Mouse (Mus musculus) spleen, postnatal 14 days (tissue): Measurements from ENCODE around the gene Olfr1284.
"Not testable (repeated sequence)": the region's sequence is repeated elsewhere in the genome, so short reads cannot be mapped to it uniquely, and the experiment has no call there.

ENCODE experiments used
- DNase-seq, 2 experiments: peaks; one replicate each; pipeline ENCODE4 v3.0.0; 2021 to 2022; ENCODE audit warnings: low spot score in 2 of 2

Olfr1284 gene

DNA sequence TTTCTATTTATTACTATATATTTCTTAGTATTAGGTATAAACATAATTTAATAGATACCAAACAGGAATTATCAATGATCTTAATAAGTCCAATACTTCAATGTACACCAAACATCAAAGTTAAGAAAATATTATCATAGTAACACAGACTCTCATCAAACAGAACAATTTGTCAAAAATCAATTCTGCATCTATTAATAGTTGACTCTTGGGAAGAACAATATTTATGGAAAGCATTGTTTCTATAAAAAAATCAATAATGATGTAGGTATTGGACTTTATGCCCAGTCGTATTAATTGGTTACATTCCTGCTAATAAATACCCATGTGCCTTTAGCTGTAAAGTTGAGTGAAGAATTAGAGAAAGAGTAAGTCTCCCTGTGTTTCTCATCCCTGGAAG is at the start of gene Olfr1284:
TSS of gene Olfr1284 (plus strand) at position 301 of the 400 bp plus-strand sequence.
- no peak for DNase-seq

DNA sequence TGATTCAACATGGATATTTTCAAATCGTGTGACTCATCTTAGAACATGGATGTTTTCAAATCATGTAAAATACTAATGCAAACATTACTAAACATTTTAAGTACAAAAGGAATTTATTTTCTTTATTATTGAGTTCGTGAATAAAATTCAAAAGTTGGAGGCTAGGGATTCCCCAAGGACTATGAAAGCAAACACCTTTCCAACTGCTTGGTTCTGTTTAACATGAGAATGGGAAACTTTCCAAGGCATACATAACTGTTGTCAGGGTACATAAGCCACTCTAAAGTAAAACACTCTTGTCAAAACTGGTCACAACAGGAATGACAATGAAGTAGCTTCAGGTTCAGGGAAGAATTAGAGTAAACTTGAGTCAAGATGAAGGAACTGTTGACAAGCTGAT is 49.1 kb upstream of the Olfr1284 start, which contains the start of gene Olfr1281:
TSS of gene Olfr1281 (plus strand) at position 301 of the 400 bp plus-strand sequence.
- no peak for DNase-seq

DNA sequence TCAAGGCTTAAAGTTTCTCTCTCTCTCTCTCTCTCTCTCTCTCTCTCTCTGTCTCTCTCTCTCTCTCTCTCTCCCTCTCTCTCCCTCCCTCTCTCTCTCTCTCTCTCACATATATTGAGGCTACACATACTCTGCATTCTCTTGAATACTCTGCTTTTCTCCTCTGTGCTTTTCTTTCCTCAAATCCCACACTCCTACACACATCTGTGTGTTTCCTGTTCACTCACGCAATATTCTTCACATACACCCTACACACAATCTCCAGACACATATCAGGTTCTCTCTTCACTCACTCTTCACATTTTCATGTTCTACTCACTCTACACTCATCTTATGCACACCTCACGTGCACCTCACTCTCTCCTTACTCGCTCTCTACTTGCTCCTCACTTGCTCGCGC is 41.6 kb upstream of the Olfr1284 start:
- not testable (repeated sequence) for DNase-seq

DNA sequence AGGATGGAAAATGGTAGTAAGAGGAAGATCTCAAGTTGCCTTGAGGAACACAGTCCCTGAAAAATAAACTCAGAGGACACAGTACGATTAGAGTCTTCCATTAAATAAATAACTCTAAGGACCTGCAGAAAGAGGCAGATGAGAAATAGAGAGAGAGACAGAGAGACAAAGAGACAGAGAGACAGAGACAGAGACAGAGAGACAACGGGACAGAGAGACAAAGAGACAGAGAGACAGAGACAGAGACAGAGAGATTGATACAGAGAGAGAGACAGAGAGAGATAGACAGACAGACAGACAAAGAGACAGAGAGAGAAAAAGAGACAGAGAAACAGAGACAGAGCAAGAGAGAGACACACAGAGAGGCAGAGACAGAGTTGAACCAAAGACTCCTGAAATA is 39.3 kb upstream of the Olfr1284 start, which contains the start of gene Olfr1282:
TSS of gene Olfr1282 (minus strand) at position 101 of the 400 bp plus-strand sequence.
- no peak for DNase-seq

DNA sequence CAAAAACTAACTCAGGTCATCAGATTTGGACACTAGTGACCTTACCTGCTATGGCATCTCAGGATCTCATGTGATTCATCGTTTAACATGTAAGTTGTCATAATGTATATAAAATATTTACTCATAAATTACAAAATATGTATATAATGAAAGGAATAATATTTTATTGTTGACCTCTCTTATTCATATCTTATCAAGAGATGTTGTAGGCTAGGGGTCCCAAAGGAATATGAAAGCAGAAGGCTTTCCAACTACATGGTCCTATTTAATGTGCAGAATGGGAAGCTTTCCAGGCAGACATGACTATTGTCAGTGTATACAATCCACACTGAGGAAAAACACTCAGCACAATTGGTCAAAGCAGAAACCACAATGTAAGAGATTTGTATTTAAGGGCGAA is 8.8 kb upstream of the Olfr1284 start, which contains the start of gene Olfr1283:
TSS of gene Olfr1283 (plus strand) at position 301 of the 400 bp plus-strand sequence.
- no peak for DNase-seq

DNA sequence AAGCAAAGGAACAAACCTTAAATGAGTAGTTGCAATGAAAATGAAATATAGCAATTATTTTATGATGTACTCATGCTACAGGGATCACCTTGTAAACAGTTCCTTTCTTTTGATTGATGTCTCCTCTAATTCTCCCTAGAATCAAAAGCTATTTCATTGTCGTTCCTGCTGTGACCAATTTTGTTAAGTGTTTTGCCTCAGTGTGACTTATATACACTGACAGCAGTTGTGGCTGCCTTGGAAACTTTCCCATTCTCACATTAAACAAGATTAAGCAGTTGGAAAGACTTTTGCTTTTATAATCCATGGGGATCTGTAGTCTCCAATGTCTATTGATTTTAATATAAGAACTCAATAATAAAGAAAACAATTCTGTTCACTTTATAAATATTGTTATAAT is 47.6 kb downstream of the Olfr1284 start, which contains the start of gene Olfr1286:
TSS of gene Olfr1286 (minus strand) at position 185 of the 400 bp plus-strand sequence.
- no peak for DNase-seq
